Mouse (Mus musculus): Measurements from ENCODE around the gene AB124611. TPM values are rescaled to one million over a fixed set of nuclear protein-coding genes. Genes with fewer than 3 reads are reported as not detected.

The AB124611 gene
- polyA plus RNA-seq (2012; rRNA removed), result 0.58 and 0.72 TPM in 2 replicates

GRCm38 (mm10) chr9:21525937-21526633, at the start of gene AB124611:
Gene AB124611 (plus strand): TSS chr9:21526176.

GRCm38 (mm10) chr9:21509772-21510688, 15.9 kb upstream of the AB124611 start, which contains the start of gene Tmed1:
Gene Tmed1 (minus strand): TSS chr9:21510252.

GRCm38 (mm10) chr9:21546789-21547074, 20.8 kb downstream of the AB124611 start, which contains the start of gene Carm1:
Gene Carm1 (plus strand): TSS chr9:21546894.

GRCm38 (mm10) chr9:21592703-21593121, 66.7 kb downstream of the AB124611 start, which contains the start of the genes Timm29 and Yipf2:
Gene Timm29 (plus strand): TSS chr9:21592722.
Gene Yipf2 (minus strand): TSS chr9:21592828.

Other genes with a start within 250 kb of the AB124611 start
- 37.2 and 41.4 TPM in 2 replicates for gene Kri1, start 238.2 kb upstream of the AB124611 start, polyA plus RNA-seq (2012; rRNA removed)
- gene Cdkn2d, start 234.8 kb upstream of the AB124611 start, polyA plus RNA-seq (2012; rRNA removed), result 82.3 and 95.8 TPM in 2 replicates
- 4.3 and 4.5 TPM in 2 replicates for gene Ap1m2, start 213.8 kb upstream of the AB124611 start, polyA plus RNA-seq (2012; rRNA removed)
- gene Slc44a2, start 205.5 kb upstream of the AB124611 start, polyA plus RNA-seq (2012; rRNA removed), result 70.2 and 71.3 TPM in 2 replicates
- gene Ilf3, start 158.3 kb upstream of the AB124611 start, polyA plus RNA-seq (2012; rRNA removed), result 161 and 172 TPM in 2 replicates
- 86.6 and 86.7 TPM in 2 replicates for gene Qtrt1, start 114.3 kb upstream of the AB124611 start, polyA plus RNA-seq (2012; rRNA removed)
- gene Dnm2, start 101.3 kb upstream of the AB124611 start, polyA plus RNA-seq (2012; rRNA removed), result 66.8 and 77.4 TPM in 2 replicates
- gene Tmed1, start 15.9 kb upstream of the AB124611 start, polyA plus RNA-seq (2012; rRNA removed), result 35.4 and 42.5 TPM in 2 replicates
- gene Carm1, start 20.7 kb downstream of the AB124611 start, polyA plus RNA-seq (2012; rRNA removed), result 79.8 and 94.0 TPM in 2 replicates
- 69.6 and 69.8 TPM in 2 replicates for gene Timm29, start 66.5 kb downstream of the AB124611 start, polyA plus RNA-seq (2012; rRNA removed)
- gene Yipf2, start 66.7 kb downstream of the AB124611 start, polyA plus RNA-seq (2012; rRNA removed), result 15.7 and 17.7 TPM in 2 replicates
- 132 and 146 TPM in 2 replicates for gene Smarca4, start 90.0 kb downstream of the AB124611 start, polyA plus RNA-seq (2012; rRNA removed)
- 21.0 and 21.6 TPM in 2 replicates for gene Ldlr, start 197.3 kb downstream of the AB124611 start, polyA plus RNA-seq (2012; rRNA removed)
- gene Spc24, start 234.1 kb downstream of the AB124611 start, polyA plus RNA-seq (2012; rRNA removed), result 12.6 and 14.0 TPM in 2 replicates